Mouse (Mus musculus) CH12.LX (cell line): ENCODE measurements at regions not wholly inside any gene's neighbourhood (a gene's known extent, or its start where the extent isn't known, plus 50 kb on each side); places are given as distances from the start of the nearest gene placed in this dataset.

Experiments
- DNase-seq: peaks from one replicate; pipeline ENCODE4 v3.0.0-alpha.2; 2013; ENCODE audit errors: extremely low read depth
- H3K27ac ChIP-seq: 2 replicates; pipeline ENCODE4 v1.5.1; 2012; ENCODE audit warnings: low read depth, mild to moderate bottlenecking, control low read depth, moderate library complexity; ENCODE audit not compliant: insufficient read depth
- H3K27me3 ChIP-seq: replicated peaks from 2 replicates; pipeline ENCODE3; 2012; ENCODE audit warnings: inconsistent platforms
- H3K36me3 ChIP-seq, 2 experiments: replicated peaks in 1 of 2; 2 replicates each; pipeline versions ENCODE3 to v1.6.1; 2012; ENCODE audit warnings: inconsistent platforms in 1 of 2, low read length in 1 of 2, mild to moderate bottlenecking in 1 of 2, mixed read lengths in 1 of 2, moderate library complexity in 1 of 2; ENCODE audit not compliant: control insufficient read depth in 1 of 2, insufficient read depth in 1 of 2
- H3K4me1 ChIP-seq, 2 experiments: 2 replicates each; pipeline ENCODE4 v1.6.1; 2012; ENCODE audit warnings: inconsistent platforms in 1 of 2, moderate library complexity in 1 of 2; ENCODE audit not compliant: insufficient read depth in 2 of 2, control insufficient read depth in 1 of 2
- H3K4me2 ChIP-seq: 2 replicates; pipeline ENCODE4 v1.6.1; 2012; ENCODE audit warnings: low read depth, mild to moderate bottlenecking, control low read depth; ENCODE audit not compliant: poor library complexity, insufficient read depth, severe bottlenecking
- H3K4me3 ChIP-seq, 3 experiments: fragments of 150-350 bp in 1 of 3; sonication (generic) in 1 of 3; replicated peaks in 1 of 3; 2 replicates each; pipeline versions ENCODE3 to v1.5.1; 2011 to 2012; ENCODE audit warnings: low read depth in 2 of 3, low read length in 2 of 3, mild to moderate bottlenecking in 2 of 3, moderate library complexity in 2 of 3, control low read depth in 1 of 3, improper control_type of control experiment in 1 of 3, inconsistent platforms in 1 of 3, mixed read lengths in 1 of 3; ENCODE audit not compliant: poor library complexity in 1 of 3
- H3K79me2 ChIP-seq: replicated peaks from 2 replicates; pipeline ENCODE4 v1.6.1; 2012; ENCODE audit warnings: mild to moderate bottlenecking, moderate library complexity; ENCODE audit not compliant: control insufficient read depth, poor library complexity, insufficient read depth, severe bottlenecking; ENCODE audit errors: extremely low read depth
- H3K9ac ChIP-seq: 2 replicates; pipeline ENCODE4 v1.6.1; 2012; ENCODE audit warnings: low read depth, mild to moderate bottlenecking, control low read depth, moderate library complexity; ENCODE audit not compliant: insufficient read depth
- H3K9me3 ChIP-seq: replicated peaks from 2 replicates; pipeline ENCODE3; 2012; ENCODE audit warnings: low read length, inconsistent platforms, mixed read lengths
- BHLHE40 ChIP-seq: IDR thresholded peaks from 2 replicates; pipeline ENCODE4 v1.6.1; 2011; ENCODE audit warnings: mild to moderate bottlenecking, low read depth, low read length, improper control_type of control experiment
- E2F4 ChIP-seq: IDR thresholded peaks from 2 replicates; pipeline ENCODE4 v1.6.1; 2011; ENCODE audit warnings: low read depth, low read length, improper control_type of control experiment; ENCODE audit not compliant: insufficient replicate concordance
- EP300 ChIP-seq: IDR thresholded peaks from 2 replicates; pipeline ENCODE4 v1.6.1; 2011; ENCODE audit warnings: low read length, improper control_type of control experiment
- HCFC1 ChIP-seq: IDR thresholded peaks from 2 replicates; pipeline ENCODE4 v1.6.1; 2012; ENCODE audit warnings: low read depth, mild to moderate bottlenecking, inconsistent platforms, low read length, improper control_type of control experiment
- IRF4 ChIP-seq: IDR thresholded peaks from 2 replicates; pipeline ENCODE4 v1.6.1; 2014; ENCODE audit warnings: low read depth, mild to moderate bottlenecking, inconsistent platforms, low read length, improper control_type of control experiment
- JUN ChIP-seq: IDR thresholded peaks from 2 replicates; pipeline ENCODE4 v1.6.1; 2011; ENCODE audit warnings: low read depth, mild to moderate bottlenecking, low read length, improper control_type of control experiment, moderate library complexity; ENCODE audit not compliant: insufficient read depth
- KAT2A ChIP-seq: IDR thresholded peaks from 2 replicates; pipeline ENCODE4 v1.6.1; 2012; ENCODE audit warnings: low read length, improper control_type of control experiment, inconsistent platforms; ENCODE audit not compliant: insufficient replicate concordance
- MAFK ChIP-seq: IDR thresholded peaks from 2 replicates; pipeline ENCODE4 v1.6.1; 2011; ENCODE audit warnings: low read length, improper control_type of control experiment; ENCODE audit not compliant: insufficient replicate concordance
- MAX ChIP-seq: IDR thresholded peaks from 2 replicates; pipeline ENCODE4 v1.6.1; 2011; ENCODE audit warnings: low read length, improper control_type of control experiment
- MEF2A ChIP-seq: IDR thresholded peaks from 2 replicates; pipeline ENCODE4 v1.6.1; 2014; ENCODE audit warnings: low read depth, mild to moderate bottlenecking, inconsistent platforms, low read length, improper control_type of control experiment, borderline replicate concordance
- MXI1 ChIP-seq: IDR thresholded peaks from 2 replicates; pipeline ENCODE4 v1.6.1; 2011; ENCODE audit warnings: mild to moderate bottlenecking, low read depth, low read length, improper control_type of control experiment
- MYC ChIP-seq: IDR thresholded peaks from 2 replicates; pipeline ENCODE4 v1.6.1; 2011; ENCODE audit warnings: low read depth, mild to moderate bottlenecking, improper control_type of control experiment, low read length
- NELFE ChIP-seq: IDR thresholded peaks from 2 replicates; pipeline ENCODE4 v1.6.1; 2011; ENCODE audit warnings: low read depth, low read length, improper control_type of control experiment
- NRF1 ChIP-seq: IDR thresholded peaks from 2 replicates; pipeline ENCODE4 v1.6.1; 2014; ENCODE audit warnings: low read depth, mild to moderate bottlenecking, inconsistent platforms, low read length, improper control_type of control experiment, moderate library complexity
- PAX5 ChIP-seq: IDR thresholded peaks from 2 replicates; pipeline ENCODE4 v1.6.1; 2012; ENCODE audit warnings: low read length, inconsistent platforms, mixed read lengths
- POLR2A ChIP-seq: IDR thresholded peaks from 2 replicates; pipeline ENCODE4 v1.6.1; 2011; ENCODE audit warnings: low read depth, mild to moderate bottlenecking, improper control_type of control experiment, low read length
- RAD21 ChIP-seq: IDR thresholded peaks from 2 replicates; pipeline ENCODE4 v1.6.1; 2011; ENCODE audit warnings: low read depth, mild to moderate bottlenecking, low read length, improper control_type of control experiment, moderate library complexity
- RCOR1 ChIP-seq: conservative IDR thresholded peaks from 2 replicates; pipeline ENCODE4 v1.6.1; 2012; ENCODE audit warnings: low read depth, mild to moderate bottlenecking, inconsistent platforms, low read length, improper control_type of control experiment
- SIN3A ChIP-seq: IDR thresholded peaks from 2 replicates; pipeline ENCODE4 v1.6.1; 2012; ENCODE audit warnings: low read length, improper control_type of control experiment, inconsistent platforms
- SMC3 ChIP-seq: IDR thresholded peaks from 2 replicates; pipeline ENCODE4 v1.6.1; 2011; ENCODE audit warnings: low read depth, low read length, improper control_type of control experiment
- TBP ChIP-seq: conservative IDR thresholded peaks from 2 replicates; pipeline ENCODE4 v1.6.1; 2011; ENCODE audit warnings: low read depth, low read length, improper control_type of control experiment
- TCF12 ChIP-seq: IDR thresholded peaks from 2 replicates; pipeline ENCODE4 v1.6.1; 2014; ENCODE audit warnings: low read depth, mild to moderate bottlenecking, inconsistent platforms, low read length, improper control_type of control experiment
- UBTF ChIP-seq: IDR thresholded peaks from 2 replicates; pipeline ENCODE4 v1.6.1; 2012; ENCODE audit warnings: low read depth, mild to moderate bottlenecking, inconsistent platforms, low read length, improper control_type of control experiment, moderate library complexity
- USF2 ChIP-seq: conservative IDR thresholded peaks from 2 replicates; pipeline ENCODE4 v1.6.1; 2011; ENCODE audit warnings: low read depth, low read length, improper control_type of control experiment
- ZNF384 ChIP-seq: IDR thresholded peaks from 2 replicates; pipeline ENCODE4 v1.6.1; 2012; ENCODE audit warnings: low read depth, low read length, improper control_type of control experiment, inconsistent platforms
- dilution Hi-C: fragments of 300-500 bp; cut with MboI; formaldehyde crosslinking; loops from 2 replicates; pipeline ENCODE4 v1.14.3; 2020; ENCODE audit warnings: low sequenced_read_pairs; ENCODE audit not compliant: extremely low pct_unique_long_range_greater_than_20kb, extremely low pct_ligation_motif_present
- in situ Hi-C: fragments of 300-500 bp; cut with MboI; formaldehyde crosslinking; loops from 3 replicates; pipeline ENCODE4 v1.14.3; 2019; ENCODE audit warnings: low sequenced_read_pairs, low pct_ligation_motif_present, low pct_unique_long_range_greater_than_20kb, mixed read lengths

- no peak overlapping the region for H3K9ac ChIP-seq
- H3K36me3 ChIP-seq = no peaks in the 10 kb centered on the region
- DNase-seq = no peak
- in situ Hi-C loops = no loop called here
- H3K79me2 ChIP-seq = no peaks in the 10 kb centered on the region
- dilution Hi-C loops = no loop called here
- no peaks in the 10 kb centered on the region for H3K9me3 ChIP-seq
- no peak overlapping the region for H3K4me2 ChIP-seq
- no peak overlapping the region for H3K4me3 ChIP-seq
- H3K27ac ChIP-seq = no peak overlapping the region
- TF ChIP-seq SIN3A = no peak
- TF ChIP-seq IRF4 = no peak
- TF ChIP-seq BHLHE40 = no peak
- TF ChIP-seq USF2 = no peak
- TF ChIP-seq TBP = no peak
- TF ChIP-seq SMC3 = no peak
- no peak for TF ChIP-seq UBTF
- no peak for TF ChIP-seq MAX
- no peaks in the 10 kb centered on the region for H3K27me3 ChIP-seq
- peaks cover 0 to 10% of the 10 kb centered on the region in 2 experiments; a peak in 2 of 4 replicates for H3K4me1 ChIP-seq
Observed at GRCm38 (mm10) chr15:42311166-42311565, 2177.0 kb downstream of the 9330182O14Rik start.

GRCm38 (mm10) chr15:42320349-42320748 lies 2186.2 kb downstream of the 9330182O14Rik start:
- DNase-seq = no peak
- Histone ChIP-seq H3K79me2 (no peaks in the 10 kb centered on the region), H3K36me3 (no peaks in the 10 kb centered on the region), H3K9ac (no peak overlapping the region), H3K9me3 (no peaks in the 10 kb centered on the region), H3K27ac (no peak overlapping the region), H3K4me3 (no peak overlapping the region), H3K4me2 (no peak overlapping the region), H3K27me3 (no peaks in the 10 kb centered on the region), H3K4me1 (no peaks in the 10 kb centered on the region)
- in situ Hi-C loops (no loop called here), dilution Hi-C loops (no loop called here)
- TF ChIP-seq MEF2A = no peak
- TF ChIP-seq JUN = no peak
- no peak for TF ChIP-seq UBTF
- no peak for TF ChIP-seq NELFE
- no peak for TF ChIP-seq MXI1
- TF ChIP-seq RAD21 = no peak
- no peak for TF ChIP-seq SIN3A
- no peak for TF ChIP-seq EP300
- TF ChIP-seq KAT2A = no peak
- TF ChIP-seq ZNF384 = no peak
- TF ChIP-seq SMC3 = no peak
- no peak for TF ChIP-seq NRF1
- TF ChIP-seq RCOR1 = no peak
- TF ChIP-seq PAX5 = no peak
- TF ChIP-seq POLR2A = no peak
- TF ChIP-seq TCF12 = no peak
- TF ChIP-seq MAFK = no peak
- TF ChIP-seq MYC = no peak
- no peak for TF ChIP-seq HCFC1
- no peak for TF ChIP-seq E2F4
